Mouse (Mus musculus): ENCODE data around the gene Arfip1. TPM values are rescaled to one million over a fixed set of nuclear protein-coding genes. Genes with fewer than 3 reads are reported as not detected.
"Not testable (repeated sequence)": the region's sequence is repeated elsewhere in the genome, so short reads cannot be mapped to it uniquely, and the experiment has no call there.

Arfip1 gene
- total RNA-seq, 2 experiments from 2014 or later: 58.1 to 91.4 TPM

GRCm38 (mm10) chr3:84581696-84582022 lies 766 bp downstream of the Arfip1 start:
- ATAC-seq (ENCODE audit: poor library complexity, severe bottlenecking): no peak

- no peak for ATAC-seq (ENCODE audit: poor library complexity, severe bottlenecking)
Observed at GRCm38 (mm10) chr3:84580716-84581115, 1.7 kb downstream of the Arfip1 start.

GRCm38 (mm10) chr3:84570501-84570900 lies 11.9 kb downstream of the Arfip1 start:
- ATAC-seq (ENCODE audit: poor library complexity, severe bottlenecking): no peak

GRCm38 (mm10) chr3:84569587-84569986 lies 12.8 kb downstream of the Arfip1 start:
- ATAC-seq (ENCODE audit: poor library complexity, severe bottlenecking): 0 out of 2 replicates have a peak, but pooled peaks have one; percentile 33

- ATAC-seq (ENCODE audit: poor library complexity, severe bottlenecking): no peak
Observed at GRCm38 (mm10) chr3:84568540-84568939, 13.9 kb downstream of the Arfip1 start.

GRCm38 (mm10) chr3:84563415-84563814 lies 19.0 kb downstream of the Arfip1 start:
- ATAC-seq (ENCODE audit: poor library complexity, severe bottlenecking): no peak

GRCm38 (mm10) chr3:84562911-84563310 lies 19.5 kb downstream of the Arfip1 start:
- not testable (repeated sequence) for ATAC-seq (ENCODE audit: poor library complexity, severe bottlenecking)

GRCm38 (mm10) chr3:84558301-84558700 lies 24.1 kb downstream of the Arfip1 start:
- ATAC-seq (ENCODE audit: poor library complexity, severe bottlenecking): no peak

GRCm38 (mm10) chr3:84555780-84556179 lies 26.6 kb downstream of the Arfip1 start:
- ATAC-seq (ENCODE audit: poor library complexity, severe bottlenecking): no peak

GRCm38 (mm10) chr3:84547177-84547576 lies 35.2 kb downstream of the Arfip1 start:
- ATAC-seq (ENCODE audit: poor library complexity, severe bottlenecking): peak; percentile 89

- ATAC-seq (ENCODE audit: poor library complexity, severe bottlenecking): peak; percentile 75
Observed at GRCm38 (mm10) chr3:84542450-84542849, 40.0 kb downstream of the Arfip1 start.

- ATAC-seq (ENCODE audit: poor library complexity, severe bottlenecking): no peak
Observed at GRCm38 (mm10) chr3:84541881-84542280, 40.5 kb downstream of the Arfip1 start.

- ATAC-seq (ENCODE audit: poor library complexity, severe bottlenecking): no peak
Observed at GRCm38 (mm10) chr3:84540640-84541039, 41.8 kb downstream of the Arfip1 start.

GRCm38 (mm10) chr3:84536987-84537386 lies 45.4 kb downstream of the Arfip1 start:
- no peak for ATAC-seq (ENCODE audit: poor library complexity, severe bottlenecking)

GRCm38 (mm10) chr3:84533227-84533626 lies 49.2 kb downstream of the Arfip1 start:
- ATAC-seq (ENCODE audit: poor library complexity, severe bottlenecking): no peak

- ATAC-seq (ENCODE audit: poor library complexity, severe bottlenecking): no peak
Observed at GRCm38 (mm10) chr3:84529021-84529420, 53.4 kb downstream of the Arfip1 start.

GRCm38 (mm10) chr3:84524952-84525351 lies 57.5 kb downstream of the Arfip1 start:
- ATAC-seq (ENCODE audit: poor library complexity, severe bottlenecking): no peak

- ATAC-seq (ENCODE audit: poor library complexity, severe bottlenecking): no peak
Observed at GRCm38 (mm10) chr3:84516163-84516562, 66.3 kb downstream of the Arfip1 start.

- no peak for ATAC-seq (ENCODE audit: poor library complexity, severe bottlenecking)
Observed at GRCm38 (mm10) chr3:84512774-84513515, 69.5 kb downstream of the Arfip1 start.

- ATAC-seq (ENCODE audit: poor library complexity, severe bottlenecking): no peak
Observed at GRCm38 (mm10) chr3:84505193-84505592, 77.2 kb downstream of the Arfip1 start.

GRCm38 (mm10) chr3:84504291-84504690 lies 78.1 kb downstream of the Arfip1 start:
- peak; percentile 99 for ATAC-seq (ENCODE audit: poor library complexity, severe bottlenecking)

- ATAC-seq (ENCODE audit: poor library complexity, severe bottlenecking): no peak
Observed at GRCm38 (mm10) chr3:84502101-84502500, 80.3 kb downstream of the Arfip1 start.

GRCm38 (mm10) chr3:84500491-84500890 lies 81.9 kb downstream of the Arfip1 start:
- ATAC-seq (ENCODE audit: poor library complexity, severe bottlenecking): no peak
